Mouse (Mus musculus) stomach, postnatal 0 days (tissue): Measurements from ENCODE around the gene Pigb. TPM values are rescaled to one million over a fixed set of nuclear protein-coding genes. Genes with fewer than 3 reads are reported as not detected.

Experiments
- ATAC-seq: fragments of 200-750 bp; cut with Nextera tagmentation; 2 replicates; pipeline ENCODE4 v1.8.0; 2017; ENCODE audit not compliant: low FRiP score, low TSS enrichment
- DNase-seq: peaks from one replicate; pipeline ENCODE4 v3.0.0-alpha.2; 2016; ENCODE audit warnings: low spot score
- H3K27ac ChIP-seq: fragments of 300-500 bp; sonication (generic); replicated peaks from 2 replicates; pipeline ENCODE4 v1.5.1; 2014; ENCODE audit warnings: mild to moderate bottlenecking, control low read depth
- H3K27me3 ChIP-seq: fragments of 300-500 bp; sonication (generic); 2 replicates; pipeline ENCODE4 v1.6.1; 2014; ENCODE audit warnings: low read length; ENCODE audit not compliant: control insufficient read depth, insufficient read depth
- H3K36me3 ChIP-seq: fragments of 300-500 bp; sonication (generic); 2 replicates; pipeline ENCODE4 v1.6.1; 2014; ENCODE audit warnings: low read length, mixed read lengths; ENCODE audit not compliant: control insufficient read depth, insufficient read depth
- H3K4me1 ChIP-seq: fragments of 300-500 bp; sonication (generic); replicated peaks from 2 replicates; pipeline ENCODE4 v1.6.1; 2014; ENCODE audit warnings: antibody characterized with exemption; ENCODE audit not compliant: control insufficient read depth, insufficient read depth
- H3K4me2 ChIP-seq: fragments of 300-500 bp; sonication (generic); replicated peaks from 2 replicates; pipeline ENCODE4 v1.6.1; 2014; ENCODE audit warnings: low read depth, mild to moderate bottlenecking, control low read depth, moderate library complexity
- H3K4me3 ChIP-seq: fragments of 300-500 bp; sonication (generic); 2 replicates; pipeline ENCODE4 v1.5.1; 2014; ENCODE audit warnings: low read depth, low read length, control low read depth
- H3K9ac ChIP-seq: fragments of 300-500 bp; sonication (generic); 2 replicates; pipeline ENCODE4 v1.6.1; 2014; ENCODE audit warnings: mild to moderate bottlenecking, low read length, control low read depth, mixed read lengths
- H3K9me3 ChIP-seq: fragments of 300-500 bp; sonication (generic); 2 replicates; pipeline ENCODE4 v1.6.1; 2016; ENCODE audit warnings: low read length; ENCODE audit not compliant: control insufficient read depth
- CTCF ChIP-seq: IDR thresholded peaks from 2 replicates; pipeline ENCODE4 v1.5.1; 2016; ENCODE audit warnings: antibody characterized with exemption, low read depth, mild to moderate bottlenecking, moderate library complexity
- EP300 ChIP-seq: optimal IDR thresholded peaks from 2 replicates; pipeline ENCODE3; 2016; ENCODE audit warnings: antibody characterized with exemption
- WGBS: fragments of 180-500 bp; shearing (Covaris S2); extraction: QIAGEN DNeasy Blood & Tissue Kit; methylation state at CpG from one replicate; pipeline ENCODE4 v1.1.7; 2014; 5-methylcytosine and 5-hydroxymethylcytosine counted together
- polyA plus RNA-seq: library from polyadenylated mRNA; unstranded; fragments of >200 nt; fragmentation: Nextera tagmentation; extraction: Ambion mirVana; gene quantifications from 2 replicates; pipeline ENCODE4 v1.2.1, GENCODE M21; 2015

Pigb gene
- polyA plus RNA-seq, 1 experiment from 2014 or later = 7.7 TPM

GRCm38 (mm10) chr9:73068688-73069087 lies 28.5 kb upstream of the Pigb start:
- 49% methylated on average over 6 of the region's 6 CpGs for WGBS
- no peak overlapping the region for H3K9ac ChIP-seq
- H3K9me3 ChIP-seq = no peaks in the 10 kb centered on the region
- no peak for TF ChIP-seq CTCF
- TF ChIP-seq EP300 = no peak
- peak; percentile 78 for ATAC-seq
- H3K4me2 ChIP-seq = no peak overlapping the region
- H3K4me1 ChIP-seq = peaks cover 7% of the 10 kb centered on the region; the same call in 1 of the 2 replicates
- no peaks in the 10 kb centered on the region for H3K36me3 ChIP-seq
- DNase-seq = peak; percentile 53
- H3K27me3 ChIP-seq = no peaks in the 10 kb centered on the region
- no peak overlapping the region for H3K4me3 ChIP-seq
- H3K27ac ChIP-seq = peak overlapping the region; percentile 87

- TF ChIP-seq CTCF (no peak), EP300 (peak; percentile 32)
Measured at GRCm38 (mm10) chr9:73068230-73068679, 28.1 kb upstream of the Pigb start.

GRCm38 (mm10) chr9:73067086-73067485 lies 26.9 kb upstream of the Pigb start:
- peak overlapping the region; percentile 87 for H3K27ac ChIP-seq
- ATAC-seq = peak; percentile 67
- H3K4me1 ChIP-seq = peaks cover 7% of the 10 kb centered on the region; the same call in 1 of the 2 replicates
- H3K4me3 ChIP-seq = no peak overlapping the region
- peak; percentile 72 for DNase-seq
- H3K36me3 ChIP-seq = no peaks in the 10 kb centered on the region
- H3K9ac ChIP-seq = no peak overlapping the region
- H3K27me3 ChIP-seq = no peaks in the 10 kb centered on the region
- peak overlapping the region; percentile 42 for H3K4me2 ChIP-seq
- H3K9me3 ChIP-seq = no peaks in the 10 kb centered on the region
- no peak for TF ChIP-seq EP300
- no peak for TF ChIP-seq CTCF
- 21% methylated on average over 10 of the region's 10 CpGs for WGBS

More at GRCm38 (mm10) chr9:73068230-73068679, 28.1 kb upstream of the Pigb start:
- Histone ChIP-seq H3K27me3 (no peaks in the 10 kb centered on the region), H3K9ac (no peak overlapping the region), H3K9me3 (no peaks in the 10 kb centered on the region), H3K36me3 (no peaks in the 10 kb centered on the region), H3K4me1 (peaks cover 7% of the 10 kb centered on the region; the same call in 1 of the 2 replicates), H3K4me3 (no peak overlapping the region), H3K4me2 (peak overlapping the region; percentile 42), H3K27ac (peak overlapping the region; percentile 87)
- peak; percentile 66 for DNase-seq
- peak; percentile 92 for ATAC-seq
- WGBS = 13% methylated on average over 6 of the region's 6 CpGs

GRCm38 (mm10) chr9:73063621-73064290 lies 23.6 kb upstream of the Pigb start:
- Histone ChIP-seq H3K4me2 (peak overlapping the region; percentile 8; the same call in 1 of the 2 replicates), H3K27me3 (no peaks in the 10 kb centered on the region), H3K9me3 (no peaks in the 10 kb centered on the region), H3K4me1 (peaks cover 7% of the 10 kb centered on the region; the same call in 1 of the 2 replicates), H3K4me3 (no peak overlapping the region), H3K36me3 (no peaks in the 10 kb centered on the region), H3K27ac (0 out of 2 replicates have a peak overlapping the region, but pooled peaks have one; percentile 0), H3K9ac (no peak overlapping the region)
- DNase-seq (no peak), ATAC-seq (no peak)
- WGBS = 36% methylated on average over 15 of the region's 15 CpGs
- no peak for TF ChIP-seq EP300
- TF ChIP-seq CTCF = no peak

DNA sequence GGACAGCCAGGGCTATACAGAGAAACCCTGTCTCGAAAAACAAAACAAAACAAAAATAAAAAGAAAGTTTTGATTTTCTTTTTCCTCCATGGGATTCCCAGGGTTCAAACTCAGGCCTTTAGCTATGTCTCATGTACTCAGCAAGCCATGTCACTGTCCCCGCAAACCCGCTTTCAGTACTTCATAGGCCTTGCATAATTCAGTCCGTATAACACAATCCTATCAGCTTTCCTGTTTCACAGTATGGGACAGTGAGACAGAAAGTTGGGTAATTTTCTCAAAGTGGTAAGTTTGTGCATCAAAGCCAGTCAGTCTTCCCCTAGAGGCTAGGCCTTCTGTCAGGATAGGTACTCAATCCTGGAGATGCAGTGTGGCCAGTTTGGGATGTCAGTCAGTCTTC lies 19.0 kb upstream of the Pigb start:
- H3K36me3 ChIP-seq = no peaks in the 10 kb centered on the region
- 87% methylated on average over 4 of the region's 4 CpGs for WGBS
- no peak overlapping the region for H3K27ac ChIP-seq
- H3K4me3 ChIP-seq = no peak overlapping the region
- TF ChIP-seq EP300 = no peak
- no peak for TF ChIP-seq CTCF
- no peak for DNase-seq
- H3K4me2 ChIP-seq = no peak overlapping the region
- H3K27me3 ChIP-seq = no peaks in the 10 kb centered on the region
- no peaks in the 10 kb centered on the region for H3K9me3 ChIP-seq
- no peaks in the 10 kb centered on the region for H3K4me1 ChIP-seq
- no peak overlapping the region for H3K9ac ChIP-seq
- no peak for ATAC-seq

- DNase-seq = no peak
Measured at GRCm38 (mm10) chr9:73055441-73055911, 15.3 kb upstream of the Pigb start.

More at GRCm38 (mm10) chr9:73055441-73055911, 15.3 kb upstream of the Pigb start:
- ATAC-seq = no peak
- H3K27ac ChIP-seq = peak overlapping the region; percentile 9; the same call in 1 of the 2 replicates
- no peaks in the 10 kb centered on the region for H3K36me3 ChIP-seq
- no peaks in the 10 kb centered on the region for H3K9me3 ChIP-seq
- no peaks in the 10 kb centered on the region for H3K27me3 ChIP-seq
- H3K9ac ChIP-seq = no peak overlapping the region
- H3K4me3 ChIP-seq = no peak overlapping the region
- H3K4me2 ChIP-seq = no peak overlapping the region
- H3K4me1 ChIP-seq = no peaks in the 10 kb centered on the region
- no peak for TF ChIP-seq EP300
- no peak for TF ChIP-seq CTCF
- 40% methylated on average over 10 of the region's 10 CpGs for WGBS
